28 mouse cellular contexts compared by ENCODE assay signal in the genomic region with DNA sequence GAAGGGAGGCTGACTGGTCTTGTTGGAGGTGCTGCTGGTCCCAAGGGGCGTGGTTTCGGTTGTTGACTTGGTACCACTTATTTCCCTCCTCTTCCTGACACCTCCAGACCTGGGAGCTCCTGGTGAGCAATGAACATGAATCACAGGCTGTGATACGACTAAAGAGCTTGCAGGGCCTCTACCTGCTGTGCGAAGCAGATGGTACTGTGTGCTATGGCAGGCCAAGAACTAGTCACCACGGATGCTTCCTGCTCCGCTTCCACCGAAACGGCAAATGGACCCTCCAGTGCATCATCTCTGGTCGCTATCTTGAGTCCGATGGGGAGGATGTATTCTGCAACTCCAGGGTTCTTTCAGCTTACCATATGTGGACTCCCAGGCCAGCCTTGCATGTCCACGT. TPM values are rescaled to one million over a fixed set of nuclear protein-coding genes. Genes with fewer than 3 reads are reported as not detected.
A peak's percentile ranks its signal among the peaks of the same experiment; 100 is the strongest.
DNase-seq lines count a peak whose midpoint lies in the region; ATAC-seq and TF ChIP-seq lines count a peak whose summit lies in the region.
"Had no signal": no experiment of that assay in that cellular context is flagged by ENCODE, and none has a peak within 500 bp of the region (broad histone marks: within the 10 kb centered on the region; RNA-seq: fewer than 3 reads in every experiment).

No protein-coding gene starts in this region.

- no peak overlapping the region for H3K27ac ChIP-seq in heart, adult 2 months
- H3K27ac ChIP-seq in cerebellum, adult 2 months (ENCODE audit: insufficient read depth, low read length) = no peak overlapping the region; the same call in 1 of the 2 replicates
- H3K27ac ChIP-seq in hindbrain, embryonic 11.5 days (ENCODE audit: low read depth, low read length) = no peak overlapping the region
- H3K27ac ChIP-seq: embryonic facial prominence, embryonic 15.5 days; forebrain, embryonic 10.5 days; hindbrain, embryonic 10.5 days; hindbrain, embryonic 15.5 days had no signal

- no peak overlapping the region for H3K4me3 ChIP-seq in heart, adult 2 months
- H3K4me3 ChIP-seq in cerebellum, adult 2 months (replicated peaks; ENCODE audit: insufficient read depth, low read depth, low read length) = no peak overlapping the region
- no peak overlapping the region for H3K4me3 ChIP-seq in hindbrain, embryonic 11.5 days (ENCODE audit: low read depth, low read length)
- H3K4me3 ChIP-seq: embryonic facial prominence, embryonic 15.5 days; erythroblast, embryonic 14.5 days; forebrain, embryonic 10.5 days; heart, embryonic 12.5 days; hindbrain, embryonic 10.5 days; hindbrain, embryonic 15.5 days had no signal

- no peak for ATAC-seq in hindbrain, embryonic 11.5 days (ENCODE audit: low FRiP score)
- ATAC-seq: forebrain, embryonic 14.5 days; intestine, embryonic 16.5 days; Patski had no signal

- TF ChIP-seq EP300 in heart, adult 2 months (IDR thresholded peaks at IDR 0.05; ENCODE audit: insufficient read depth, low read depth, low read length) = no peak

- H3K9me3 ChIP-seq in hindbrain, embryonic 11.5 days (ENCODE audit: control insufficient read depth, low read length) = no peaks in the 10 kb centered on the region
- H3K9me3 ChIP-seq: embryonic facial prominence, embryonic 15.5 days; forebrain, embryonic 10.5 days; heart, embryonic 12.5 days; hindbrain, embryonic 10.5 days; hindbrain, embryonic 15.5 days had no signal

- H3K9ac ChIP-seq in heart, adult 2 months (ENCODE audit: low read depth, low read length) = no peak overlapping the region
- no peak overlapping the region for H3K9ac ChIP-seq in hindbrain, embryonic 11.5 days (ENCODE audit: low read depth, low read length)
- H3K9ac ChIP-seq: embryonic facial prominence, embryonic 15.5 days; heart, embryonic 12.5 days; hindbrain, embryonic 15.5 days had no signal

- no peaks in the 10 kb centered on the region for H3K27me3 ChIP-seq in heart, adult 2 months (ENCODE audit: control insufficient read depth, insufficient read depth, low read length)
- H3K27me3 ChIP-seq in cerebellum, adult 2 months (ENCODE audit: control insufficient read depth, insufficient read depth, low read length) = no peaks in the 10 kb centered on the region
- H3K27me3 ChIP-seq in hindbrain, embryonic 11.5 days (ENCODE audit: control insufficient read depth, insufficient read depth, low read length) = no peaks in the 10 kb centered on the region
- H3K27me3 ChIP-seq: CH12.LX; embryonic facial prominence, embryonic 15.5 days; heart, embryonic 12.5 days; hindbrain, embryonic 15.5 days; Patski had no signal

- no peak overlapping the region for H3K4me2 ChIP-seq in hindbrain, embryonic 11.5 days (replicated peaks; ENCODE audit: low read depth, low read length)
- H3K4me2 ChIP-seq: embryonic facial prominence, embryonic 15.5 days; heart, embryonic 12.5 days; hindbrain, embryonic 15.5 days had no signal

- TF ChIP-seq CTCF in heart, adult 2 months (IDR thresholded peaks at IDR 0.05) = no peak
- TF ChIP-seq CTCF in cerebellum, adult 2 months (IDR thresholded peaks at IDR 0.05; ENCODE audit: borderline replicate concordance, insufficient read depth, low read depth, low read length) = no peak

- H3K4me1 ChIP-seq in heart, adult 2 months (ENCODE audit: control insufficient read depth, insufficient read depth, low read length) = peaks cover 1% of the 10 kb centered on the region; the same call in 1 of the 2 replicates
- H3K4me1 ChIP-seq in cerebellum, adult 2 months (ENCODE audit: control insufficient read depth, insufficient read depth, low read length) = peaks cover 23% of the 10 kb centered on the region
- no peaks in the 10 kb centered on the region for H3K4me1 ChIP-seq in hindbrain, embryonic 11.5 days (replicated peaks; ENCODE audit: control insufficient read depth, insufficient read depth, low read length)

- H3K36me3 ChIP-seq in heart, adult 2 months (ENCODE audit: control insufficient read depth, insufficient read depth, low read length) = no peaks in the 10 kb centered on the region
- H3K36me3 ChIP-seq in hindbrain, embryonic 11.5 days (ENCODE audit: control insufficient read depth, insufficient read depth, low read length) = no peaks in the 10 kb centered on the region

- intact Hi-C loops in heart, adult 2 months (cut with DNase I) = no loop called here

- no peak for TF ChIP-seq POLR2A in heart, adult 2 months (IDR thresholded peaks at IDR 0.05; ENCODE audit: insufficient read depth, low read depth, low read length)
- no peak for TF ChIP-seq POLR2A in cerebellum, adult 2 months (IDR thresholded peaks at IDR 0.05; ENCODE audit: borderline replicate concordance, insufficient read depth, low read length)

- no peaks in the 10 kb centered on the region for H3K79me2 ChIP-seq in heart, adult 2 months (replicated peaks; ENCODE audit: control insufficient read depth, insufficient read depth, low read length)

- DNase-seq in heart, adult 11 months = peak; percentile 85
- DNase-seq in heart, adult 2 months = no peak
- DNase-seq in cerebellum, adult 2 months = peak; percentile 64 to 76
- peak; percentile 25 to 58 for DNase-seq in cerebellum, postnatal 14 days
- no peak for DNase-seq in frontal cortex, postnatal 10 days (ENCODE audit: low spot score in 2 of 2)
- DNase-seq in hindbrain, embryonic 11.5 days (ENCODE audit: low spot score) = no peak
- DNase-seq: adrenal gland, adult 8-10 months; adrenal gland, postnatal 36 days; embryo, embryonic 11 days; gastrocnemius, postnatal 10 days; kidney, adult 2 months had no signal

- 89% methylated on average over 11 of the region's 11 CpGs for WGBS in heart, adult 2 months
- WGBS in cerebellum, adult 2 months = 28% methylated on average over 11 of the region's 11 CpGs
- WGBS in hindbrain, embryonic 11.5 days = 94% methylated on average over 11 of the region's 11 CpGs

RNA-seq across cellular contexts. Expression of a gene that starts 1.7 kb away (rescaled TPM):
- total RNA-seq in heart, adult 2 months (2021) = 1 to 10 TPM; 8.4 to 9.8 TPM
- 3.2 and 3.6 TPM in 2 replicates for polyA plus RNA-seq in heart, adult 2 months (2012; rRNA removed)
- polyA plus RNA-seq in cerebellum, adult 2 months (2012; rRNA removed) = 12.4 and 13.0 TPM in 2 replicates
- 6.3 and 7.0 TPM in 2 replicates for polyA plus RNA-seq in hindbrain, embryonic 11.5 days (2014; fragmentation: Nextera tagmentation; extraction: Ambion mirVana)

RNA-seq across cellular contexts. Expression of a gene that starts 2.3 kb away (rescaled TPM):
- total RNA-seq in heart, adult 2 months (2021) = not detected
- polyA plus RNA-seq in heart, adult 2 months (2012; rRNA removed) = 0.20 TPM in 1 of 2 replicates, not detected in the other
- 0.08 and 0.11 TPM in 2 replicates for polyA plus RNA-seq in cerebellum, adult 2 months (2012; rRNA removed)
- polyA plus RNA-seq in hindbrain, embryonic 11.5 days (2014; fragmentation: Nextera tagmentation; extraction: Ambion mirVana) = not detected in 2 replicates
- total RNA-seq: CH12.LX; common myeloid progenitor, adult 5-6 weeks; gastrocnemius, postnatal 10 days; heart, adult 8-10 months; heart, postnatal 25 days had no signal
- polyA plus RNA-seq: embryonic facial prominence, embryonic 11.5 days; embryonic facial prominence, embryonic 15.5 days; erythroblast, embryonic 14.5 days; forebrain, embryonic 14.5 days; heart, embryonic 12.5 days; heart, embryonic 16.5 days; hindbrain, embryonic 10.5 days; hindbrain, embryonic 15.5 days; intestine, embryonic 16.5 days; Patski had no signal

RNA-seq across cellular contexts. Expression of a gene that starts 6.5 kb away (rescaled TPM):
- 100 to 1,000 TPM; 150 to 162 TPM for total RNA-seq in heart, adult 2 months (2021)
- 239 and 248 TPM in 2 replicates for polyA plus RNA-seq in heart, adult 2 months (2012; rRNA removed)
- polyA plus RNA-seq in cerebellum, adult 2 months (2012; rRNA removed) = 344 and 372 TPM in 2 replicates
- polyA plus RNA-seq in hindbrain, embryonic 11.5 days (2014; fragmentation: Nextera tagmentation; extraction: Ambion mirVana) = 271 and 322 TPM in 2 replicates

RNA-seq across cellular contexts. Expression of a gene that starts 19.3 kb away (rescaled TPM):
- total RNA-seq in heart, adult 2 months (2021) = not detected
- not detected in 2 replicates for polyA plus RNA-seq in heart, adult 2 months (2012; rRNA removed)
- not detected in 2 replicates for polyA plus RNA-seq in cerebellum, adult 2 months (2012; rRNA removed)
- polyA plus RNA-seq in hindbrain, embryonic 11.5 days (2014; fragmentation: Nextera tagmentation; extraction: Ambion mirVana) = not detected in 2 replicates
- total RNA-seq: adrenal gland, adult 8-10 months; adrenal gland, postnatal 36 days; CH12.LX; common myeloid progenitor, adult 5-6 weeks; gastrocnemius, postnatal 10 days; gastrocnemius, postnatal 4 days; heart, adult 8-10 months; heart, postnatal 25 days had no signal
- polyA plus RNA-seq: brain, embryonic 14.5 days; embryonic facial prominence, embryonic 11.5 days; embryonic facial prominence, embryonic 15.5 days; erythroblast, embryonic 14.5 days; forebrain, embryonic 10.5 days; forebrain, embryonic 14.5 days; heart, embryonic 12.5 days; heart, embryonic 16.5 days; hindbrain, embryonic 10.5 days; hindbrain, embryonic 15.5 days; kidney, adult 2 months; Patski had no signal

RNA-seq across cellular contexts. Expression of a gene that starts 32.1 kb away (rescaled TPM):
- total RNA-seq in heart, adult 2 months (2021) = 10 to 100 TPM in 1 of 2 experiments, 1 to 10 TPM in 1; 9.7 to 11.2 TPM
- polyA plus RNA-seq in heart, adult 2 months (2012; rRNA removed) = 1.3 and 1.6 TPM in 2 replicates
- 7.7 and 10.6 TPM in 2 replicates for polyA plus RNA-seq in cerebellum, adult 2 months (2012; rRNA removed)
- 25.2 and 32.2 TPM in 2 replicates for polyA plus RNA-seq in hindbrain, embryonic 11.5 days (2014; fragmentation: Nextera tagmentation; extraction: Ambion mirVana)

Comparison
In these comparisons a context has a peak if more than half of its experiments do, and no peak if none do; other contexts are left out.
1. DNase-seq: peak in heart, adult 11 months (single experiment), cerebellum, adult 2 months (2 of 2) and cerebellum, postnatal 14 days (2 of 2); none in heart, adult 2 months (0 of 2), frontal cortex, postnatal 10 days (0 of 2) and hindbrain, embryonic 11.5 days (single experiment).